Mouse (Mus musculus) embryonic facial prominence, embryonic 10.5 days (tissue): ENCODE measurements around the gene Bicdl2. TPM values are rescaled to one million over a fixed set of nuclear protein-coding genes. Genes with fewer than 3 reads are reported as not detected.

Experiments
- DNase-seq: peaks from one replicate; pipeline ENCODE4 v3.0.0-alpha.2; 2017; ENCODE audit warnings: low spot score
- H3K27ac ChIP-seq: fragments of 300-500 bp; sonication (generic); replicated peaks from 2 replicates; pipeline ENCODE4 v1.5.1; 2016; ENCODE audit warnings: mild to moderate bottlenecking
- H3K27me3 ChIP-seq: fragments of 300-500 bp; sonication (generic); replicated peaks from 2 replicates; pipeline ENCODE4 v1.6.1; 2016; ENCODE audit warnings: low read depth, mild to moderate bottlenecking; ENCODE audit not compliant: poor library complexity, severe bottlenecking
- H3K36me3 ChIP-seq: fragments of 300-500 bp; sonication (generic); replicated peaks from 2 replicates; pipeline ENCODE4 v1.6.1; 2016; ENCODE audit warnings: mild to moderate bottlenecking, moderate library complexity
- H3K4me1 ChIP-seq: fragments of 300-500 bp; sonication (generic); 2 replicates; pipeline ENCODE4 v1.6.1; 2016
- H3K4me3 ChIP-seq: fragments of 300-500 bp; sonication (generic); 2 replicates; pipeline ENCODE4 v1.5.1; 2016; ENCODE audit warnings: mild to moderate bottlenecking, moderate library complexity
- H3K9me3 ChIP-seq: fragments of 300-500 bp; sonication (generic); 2 replicates; pipeline ENCODE4 v1.6.1; 2016; ENCODE audit warnings: mild to moderate bottlenecking
- WGBS: fragments of 180-500 bp; shearing (Covaris S2); methylation state at CpG from one replicate; pipeline ENCODE4 v1.1.7; 2016; 5-methylcytosine and 5-hydroxymethylcytosine counted together
- polyA plus RNA-seq: library from polyadenylated mRNA; unstranded; fragments of >200 nt; fragmentation: Nextera tagmentation; extraction: Ambion mirVana; gene quantifications from 2 replicates; pipeline ENCODE4 v1.2.1, GENCODE M21; 2016

Gene Bicdl2
- polyA plus RNA-seq, result 0.85 and 1.2 TPM in 2 replicates

DNA sequence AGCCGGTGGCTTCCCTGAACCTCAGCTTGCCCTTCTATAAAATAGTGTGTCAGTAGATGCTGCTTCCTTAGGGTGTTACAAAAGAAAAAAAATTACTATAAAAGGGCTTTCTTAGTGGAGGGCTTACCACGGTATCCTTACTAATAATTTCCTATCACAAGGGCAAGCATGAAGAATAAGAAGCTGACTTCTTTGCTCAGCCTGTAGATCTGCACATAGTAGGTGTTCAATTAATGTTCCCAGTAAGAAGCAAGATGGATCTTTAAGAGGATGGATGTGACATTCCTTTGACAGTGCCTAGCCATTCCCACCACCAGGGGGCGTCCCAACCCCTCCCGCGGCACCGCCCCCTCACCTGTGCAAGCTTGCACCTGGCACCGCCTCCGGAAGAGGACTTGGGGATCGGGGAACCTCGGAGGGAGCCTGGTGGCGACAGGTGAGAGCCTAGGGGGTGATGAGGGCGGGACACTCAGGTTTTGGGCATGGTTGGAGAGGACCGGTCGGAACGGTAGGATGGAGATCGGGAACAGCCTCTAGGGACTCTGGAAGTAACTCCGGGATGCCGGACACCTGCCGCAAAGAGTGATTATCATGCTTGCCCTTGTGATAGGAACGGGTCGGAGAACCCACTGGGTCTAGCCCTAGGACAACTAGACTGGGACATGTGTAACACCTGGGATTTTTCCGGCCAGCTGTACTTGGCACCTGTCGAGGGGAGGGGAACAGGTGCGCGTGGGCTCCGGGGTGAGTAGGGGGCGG, at the start of gene Bicdl2:
Bicdl2 (plus strand) TSS at position 390 of the 759 bp plus-strand sequence.
- H3K27me3 ChIP-seq, result peaks cover 52% of the 10 kb centered on the region
- H3K4me1 ChIP-seq, result peaks cover 20% of the 10 kb centered on the region
- WGBS, result 5% methylated on average over 27 of the region's 27 CpGs
- H3K9me3 ChIP-seq, result no peaks in the 10 kb centered on the region
- peak; percentile 68 for DNase-seq
- H3K27ac ChIP-seq, result no peak within 1 kb of the TSS
- no peaks in the 10 kb centered on the region for H3K36me3 ChIP-seq
- H3K4me3 ChIP-seq, result peak within 1 kb of the TSS; percentile 38

DNA sequence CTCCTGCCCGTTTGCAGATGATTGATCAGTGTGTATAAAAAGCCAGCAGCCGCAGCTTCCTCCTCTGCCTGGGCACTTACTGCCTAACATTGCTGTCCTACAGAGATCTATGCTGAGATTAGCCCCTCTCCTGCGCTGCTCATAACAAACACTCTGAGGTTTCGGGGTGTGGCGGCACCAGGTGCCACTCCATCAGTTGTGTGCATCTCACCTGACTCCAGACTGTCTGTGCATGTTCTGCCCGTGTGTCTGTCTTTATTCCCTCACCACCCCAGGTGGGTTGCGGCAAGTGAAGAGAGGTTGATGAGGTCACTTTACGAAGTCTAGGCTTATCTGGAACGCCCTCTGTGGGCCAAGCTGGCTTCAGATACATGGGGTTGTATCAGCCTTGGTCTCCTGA, 43.2 kb upstream of the Bicdl2 start:
- H3K36me3 ChIP-seq, result no peaks in the 10 kb centered on the region
- no peak overlapping the region for H3K27ac ChIP-seq
- DNase-seq, result no peak
- WGBS, result 62% methylated on average over 9 of the region's 9 CpGs
- H3K4me3 ChIP-seq, result no peak overlapping the region
- no peaks in the 10 kb centered on the region for H3K9me3 ChIP-seq
- H3K4me1 ChIP-seq, result no peaks in the 10 kb centered on the region
- 0 out of 2 replicates have a peak, but pooled peaks cover 5% of the 10 kb centered on the region for H3K27me3 ChIP-seq

DNA sequence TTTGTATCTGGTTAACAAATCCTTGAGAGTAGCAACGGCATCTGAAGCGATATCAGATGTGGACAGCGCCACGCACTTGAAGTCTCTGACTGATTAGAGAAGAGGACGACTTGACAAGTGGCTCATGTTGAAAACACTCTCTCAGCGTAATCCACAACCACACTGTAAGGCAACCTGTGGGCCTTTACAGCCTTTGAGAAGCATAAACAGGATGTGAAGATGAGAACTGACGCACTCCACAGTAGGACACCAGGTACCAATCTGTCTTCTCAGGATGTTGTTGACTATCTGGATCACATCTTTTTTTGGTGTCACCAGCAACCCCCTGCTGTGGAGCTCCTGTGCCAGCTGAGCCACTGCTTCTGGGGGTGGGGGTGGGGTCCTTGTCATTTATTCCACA, 40.0 kb upstream of the Bicdl2 start:
- no peak for DNase-seq
- H3K4me1 ChIP-seq, result no peaks in the 10 kb centered on the region
- H3K9me3 ChIP-seq, result no peaks in the 10 kb centered on the region
- no peak overlapping the region for H3K27ac ChIP-seq
- no peak overlapping the region for H3K4me3 ChIP-seq
- H3K36me3 ChIP-seq, result no peaks in the 10 kb centered on the region
- 0 out of 2 replicates have a peak, but pooled peaks cover 5% of the 10 kb centered on the region for H3K27me3 ChIP-seq
- WGBS, result 83% methylated on average over 7 of the region's 7 CpGs

DNA sequence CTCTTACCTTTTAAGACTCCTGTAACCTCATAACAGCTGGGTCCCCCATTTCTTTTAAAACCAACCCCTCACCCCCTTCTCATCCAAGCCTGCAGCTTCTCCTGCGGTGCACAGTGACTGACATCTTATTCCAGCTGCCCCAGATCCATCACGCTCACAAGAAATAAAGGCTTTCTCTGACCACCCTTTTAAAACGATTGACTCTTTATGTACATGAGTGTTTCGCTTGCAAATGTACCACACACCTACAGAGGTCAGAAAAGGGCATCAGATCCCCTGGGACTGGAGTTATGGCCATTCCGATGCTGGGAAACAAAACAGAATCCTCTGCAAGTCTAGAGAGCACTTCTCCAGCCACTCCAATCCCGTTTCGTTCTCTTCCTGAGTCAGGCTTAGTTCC, 32.5 kb upstream of the Bicdl2 start:
- Histone ChIP-seq H3K9me3 (no peaks in the 10 kb centered on the region), H3K27ac (no peak overlapping the region), H3K27me3 (peaks cover 10% of the 10 kb centered on the region), H3K4me3 (no peak overlapping the region), H3K4me1 (peaks cover 9% of the 10 kb centered on the region), H3K36me3 (no peaks in the 10 kb centered on the region)
- 43% methylated on average over 7 of the region's 7 CpGs for WGBS
- no peak for DNase-seq

DNA sequence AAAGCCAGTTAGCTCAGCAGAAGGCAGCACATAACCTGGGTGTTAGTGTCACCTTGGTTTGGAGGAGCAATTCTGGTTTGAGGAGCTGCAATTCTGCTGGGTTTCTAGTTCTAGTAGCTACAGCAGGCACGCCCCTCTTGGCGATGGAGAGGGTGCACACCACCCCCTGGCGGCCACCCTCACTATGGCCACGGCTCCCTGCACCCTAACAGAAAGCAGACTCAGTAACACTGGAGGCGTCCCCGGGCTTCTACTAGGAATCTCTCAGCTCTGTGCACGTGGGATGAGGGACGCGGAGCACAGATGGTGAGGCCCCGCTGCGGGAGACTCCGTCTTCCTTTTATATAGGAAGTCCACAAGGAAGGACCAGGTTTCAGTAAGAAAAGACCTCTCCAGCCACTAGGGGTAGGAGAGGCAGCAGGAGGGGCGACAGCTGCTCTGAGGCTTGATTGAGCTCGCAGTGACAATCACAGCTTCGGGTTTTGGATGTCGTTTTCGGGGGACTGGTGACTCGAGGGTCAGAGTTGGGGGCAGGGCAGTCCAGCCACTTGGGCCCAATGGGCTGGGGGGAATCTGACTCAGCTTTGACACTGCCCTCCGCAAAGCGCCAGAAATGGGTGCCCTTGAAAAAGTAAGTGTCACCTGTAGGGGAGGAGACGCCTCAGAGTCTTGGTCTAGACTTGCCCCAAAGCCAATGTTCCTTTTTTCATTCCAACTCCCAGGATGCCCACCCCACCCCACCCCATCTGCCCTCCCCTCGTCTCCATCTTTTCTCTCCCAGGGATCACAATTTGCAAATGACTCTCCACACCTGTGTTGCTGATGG, 29.9 kb upstream of the Bicdl2 start:
- peaks cover 10% of the 10 kb centered on the region for H3K27me3 ChIP-seq
- H3K27ac ChIP-seq, result no peak overlapping the region
- no peaks in the 10 kb centered on the region for H3K9me3 ChIP-seq
- 18% methylated on average over 22 of the region's 22 CpGs for WGBS
- H3K4me3 ChIP-seq, result peak overlapping the region; percentile 45
- no peaks in the 10 kb centered on the region for H3K36me3 ChIP-seq
- peak; percentile 87 for DNase-seq
- peaks cover 9% of the 10 kb centered on the region for H3K4me1 ChIP-seq

DNA sequence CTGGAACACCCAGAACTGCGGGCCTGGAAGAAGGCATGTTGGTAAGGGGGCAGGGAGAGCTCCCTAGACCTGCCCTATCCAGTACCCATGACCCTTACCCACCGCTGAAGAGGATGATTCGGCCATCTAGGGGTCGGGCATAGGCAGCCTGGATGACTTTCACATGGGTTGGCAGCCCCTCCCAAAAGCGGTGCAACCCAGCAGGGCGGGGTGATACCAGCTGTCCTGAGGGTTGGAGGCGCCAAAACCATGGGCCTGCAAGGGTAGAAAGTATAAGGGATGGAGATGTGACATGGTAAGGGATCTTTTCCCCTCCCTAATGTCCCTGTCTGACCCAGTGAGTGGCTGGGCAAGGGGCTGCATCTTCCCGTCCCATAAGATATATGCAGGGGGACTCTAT, 29.1 kb upstream of the Bicdl2 start:
- WGBS, result 84% methylated on average over 8 of the region's 8 CpGs
- no peak for DNase-seq
- Histone ChIP-seq H3K9me3 (no peaks in the 10 kb centered on the region), H3K27ac (no peak overlapping the region), H3K4me1 (peaks cover 9% of the 10 kb centered on the region), H3K4me3 (no peak overlapping the region), H3K27me3 (peaks cover 10% of the 10 kb centered on the region), H3K36me3 (no peaks in the 10 kb centered on the region)

DNA sequence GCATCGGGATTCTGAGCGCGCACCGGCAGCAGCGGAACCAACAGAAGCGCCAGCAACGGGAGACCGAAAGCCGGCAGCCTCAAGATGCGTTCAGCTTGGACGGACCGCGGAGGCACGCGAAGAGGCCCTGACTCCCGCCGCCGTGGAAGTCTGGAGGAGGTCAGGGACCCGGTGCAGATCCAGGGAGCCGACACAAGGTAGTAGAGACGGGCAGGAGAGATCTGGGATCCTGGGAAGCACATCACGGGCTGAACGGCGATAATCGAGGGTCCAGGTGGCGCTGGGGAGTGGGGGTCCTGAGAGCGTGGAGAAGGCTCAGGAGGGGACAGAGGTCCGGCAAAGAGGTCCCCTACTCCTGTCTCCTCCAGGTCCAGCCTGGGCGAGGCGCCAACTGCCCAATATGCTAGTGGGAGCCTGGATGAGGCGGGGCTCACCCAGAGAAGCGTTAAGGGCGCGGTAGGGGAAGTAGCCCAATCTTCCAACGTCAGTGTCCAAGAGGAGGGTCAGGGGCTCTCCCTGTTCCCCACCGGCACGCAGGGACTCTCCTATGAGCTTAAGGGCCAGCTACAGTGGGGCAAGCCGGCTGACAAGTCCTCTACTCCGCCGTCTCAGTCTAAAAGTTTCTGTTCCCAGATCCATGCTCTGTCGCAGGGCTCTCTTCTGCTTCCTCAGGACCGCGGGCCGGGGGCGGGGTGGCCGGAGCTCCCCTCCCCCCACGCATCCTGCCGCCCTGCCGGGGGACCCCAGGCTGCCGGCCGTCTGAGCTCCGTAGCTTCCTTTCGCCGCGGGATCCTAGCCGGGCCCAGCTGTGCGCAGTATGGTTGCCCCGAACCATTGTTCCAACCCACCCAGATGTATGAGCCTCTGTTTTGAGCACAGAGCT, 15.5 kb upstream of the Bicdl2 start, which contains the start of gene Mmp25:
Mmp25 (minus strand) TSS at position 665 of the 883 bp plus-strand sequence.
- WGBS, result under 1% methylated on average over 58 of the region's 58 CpGs
- peak within 1 kb of the TSS; percentile 72 for H3K27ac ChIP-seq
- DNase-seq, result peak; percentile 62
- H3K27me3 ChIP-seq, result peaks cover 43% of the 10 kb centered on the region
- peaks cover 11% of the 10 kb centered on the region for H3K4me1 ChIP-seq
- H3K36me3 ChIP-seq, result no peaks in the 10 kb centered on the region
- H3K9me3 ChIP-seq, result no peaks in the 10 kb centered on the region
- peak within 1 kb of the TSS; percentile 62 for H3K4me3 ChIP-seq

DNA sequence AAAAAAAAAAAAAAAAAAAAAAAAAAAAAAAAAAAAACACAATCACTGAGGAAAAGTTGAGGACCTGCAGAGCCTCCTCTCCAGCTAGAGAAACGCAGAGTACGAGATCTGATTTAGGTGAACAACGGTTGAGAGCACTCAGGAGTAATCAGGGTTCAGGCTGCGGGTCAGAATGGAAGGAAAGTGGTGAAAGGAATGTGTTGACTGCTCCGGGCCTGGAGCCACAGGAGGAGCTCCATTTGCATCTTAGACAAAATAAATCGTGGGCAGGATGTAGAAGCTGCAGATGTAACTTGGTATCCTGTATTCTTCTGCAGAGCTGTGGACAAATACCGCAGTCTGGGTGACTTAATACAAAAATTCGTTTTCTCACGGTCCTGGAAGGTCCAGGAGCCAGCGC, 14.4 kb upstream of the Bicdl2 start:
- DNase-seq, result no peak
- Histone ChIP-seq H3K9me3 (no peaks in the 10 kb centered on the region), H3K27ac (no peak overlapping the region), H3K4me1 (peaks cover 11% of the 10 kb centered on the region), H3K4me3 (no peak overlapping the region), H3K36me3 (no peaks in the 10 kb centered on the region), H3K27me3 (peaks cover 43% of the 10 kb centered on the region)
- 28% methylated on average over 10 of the region's 10 CpGs for WGBS

DNA sequence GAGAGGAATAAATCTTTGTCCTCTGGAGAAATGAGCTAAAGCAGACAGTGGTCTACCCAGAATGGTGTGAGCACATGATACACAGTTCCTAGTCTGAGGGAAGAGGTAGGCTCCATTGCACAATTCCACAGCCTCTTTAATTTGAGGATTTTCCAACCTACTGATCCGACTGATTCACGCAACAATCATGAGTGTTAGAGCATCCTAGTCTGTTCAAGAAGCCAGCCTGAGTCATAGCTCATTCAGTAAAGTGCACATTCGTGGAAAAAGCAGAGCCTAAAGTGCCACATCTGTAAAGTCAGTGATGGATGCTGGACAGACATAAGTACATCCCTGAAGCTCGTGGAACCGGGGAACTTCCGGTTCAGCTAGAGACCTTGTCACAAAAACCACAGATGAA, 8.9 kb upstream of the Bicdl2 start:
- 88% methylated on average over 6 of the region's 6 CpGs for WGBS
- H3K4me1 ChIP-seq, result no peaks in the 10 kb centered on the region
- no peaks in the 10 kb centered on the region for H3K9me3 ChIP-seq
- no peak overlapping the region for H3K27ac ChIP-seq
- no peaks in the 10 kb centered on the region for H3K36me3 ChIP-seq
- H3K4me3 ChIP-seq, result no peak overlapping the region
- peaks cover 10% of the 10 kb centered on the region for H3K27me3 ChIP-seq
- no peak for DNase-seq

DNA sequence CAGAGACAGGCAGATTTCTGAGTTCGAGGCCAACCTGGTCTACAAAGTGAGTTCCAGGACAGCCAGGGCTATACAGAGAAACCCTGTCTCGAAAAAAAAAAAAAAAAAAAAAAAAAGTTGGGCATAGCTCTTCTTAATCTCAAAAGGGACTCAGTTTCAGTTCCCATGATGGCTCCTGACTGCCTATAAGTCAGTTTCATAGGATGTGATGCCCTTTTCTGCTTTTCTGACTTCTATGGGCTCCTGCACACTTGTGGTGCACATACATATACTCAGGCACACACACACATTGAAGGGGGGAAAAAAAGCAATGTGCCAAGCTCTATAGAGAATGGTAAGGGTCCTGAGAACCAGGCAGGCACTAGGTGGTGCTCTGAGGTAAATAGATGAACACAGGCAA, 7.0 kb upstream of the Bicdl2 start:
- H3K4me3 ChIP-seq, result no peak overlapping the region
- WGBS, result 66% methylated on average over 2 of the region's 2 CpGs
- H3K27ac ChIP-seq, result no peak overlapping the region
- no peaks in the 10 kb centered on the region for H3K36me3 ChIP-seq
- H3K27me3 ChIP-seq, result no peaks in the 10 kb centered on the region
- no peak for DNase-seq
- H3K4me1 ChIP-seq, result no peaks in the 10 kb centered on the region
- H3K9me3 ChIP-seq, result no peaks in the 10 kb centered on the region

DNA sequence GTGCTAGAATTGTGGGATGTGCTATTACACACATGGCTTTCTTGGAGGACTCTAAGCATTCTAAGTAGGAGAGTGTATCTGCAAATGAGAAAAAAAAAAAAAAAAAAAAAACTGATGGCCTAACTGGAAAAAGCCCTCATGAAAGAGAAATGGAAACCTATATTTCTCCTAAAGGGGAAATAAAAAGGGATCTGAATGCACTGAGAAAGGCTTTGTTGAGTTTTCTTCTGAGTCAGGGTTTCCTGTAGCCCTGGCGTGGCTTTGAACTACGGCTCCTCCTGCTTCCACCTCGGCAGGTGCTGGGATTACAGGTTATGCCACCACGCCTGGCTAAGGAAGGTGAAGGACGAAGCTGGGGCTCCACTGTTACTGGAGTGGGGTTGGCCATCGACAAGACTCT, 6.3 kb upstream of the Bicdl2 start:
- 68% methylated on average over 6 of the region's 6 CpGs for WGBS
- H3K9me3 ChIP-seq, result no peaks in the 10 kb centered on the region
- DNase-seq, result no peak
- H3K36me3 ChIP-seq, result no peaks in the 10 kb centered on the region
- peaks cover 3% of the 10 kb centered on the region; the same call in 1 of the 2 replicates for H3K27me3 ChIP-seq
- H3K4me1 ChIP-seq, result no peaks in the 10 kb centered on the region
- no peak overlapping the region for H3K27ac ChIP-seq
- no peak overlapping the region for H3K4me3 ChIP-seq

DNA sequence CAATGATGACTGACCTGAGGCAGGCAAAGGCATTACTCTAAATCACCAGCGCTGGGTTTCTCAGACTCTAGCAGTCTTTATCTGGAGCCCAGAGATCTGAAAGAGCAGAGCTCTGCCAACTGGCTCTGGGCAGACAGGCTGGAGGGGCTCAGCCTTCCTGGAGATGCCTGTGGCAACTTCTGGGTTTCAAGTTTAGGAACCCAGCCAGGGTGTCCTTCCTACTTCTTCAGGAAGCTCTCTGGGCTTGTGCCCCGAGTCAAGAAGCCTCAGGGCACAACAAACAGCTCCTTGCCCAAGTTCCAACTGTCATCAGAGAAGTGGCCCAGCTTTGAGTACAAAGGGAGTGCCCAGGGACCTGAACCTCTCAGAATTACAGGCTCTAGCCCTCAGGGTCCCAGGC, 5.9 kb upstream of the Bicdl2 start:
- Histone ChIP-seq H3K9me3 (no peaks in the 10 kb centered on the region), H3K4me3 (no peak overlapping the region), H3K27ac (no peak overlapping the region), H3K36me3 (no peaks in the 10 kb centered on the region), H3K27me3 (peaks cover 7% of the 10 kb centered on the region), H3K4me1 (no peaks in the 10 kb centered on the region)
- DNase-seq, result no peak
- WGBS, result 72% methylated on average over 2 of the region's 2 CpGs
